ENCODE assay signal across 18 mouse cellular contexts in the genomic region with DNA sequence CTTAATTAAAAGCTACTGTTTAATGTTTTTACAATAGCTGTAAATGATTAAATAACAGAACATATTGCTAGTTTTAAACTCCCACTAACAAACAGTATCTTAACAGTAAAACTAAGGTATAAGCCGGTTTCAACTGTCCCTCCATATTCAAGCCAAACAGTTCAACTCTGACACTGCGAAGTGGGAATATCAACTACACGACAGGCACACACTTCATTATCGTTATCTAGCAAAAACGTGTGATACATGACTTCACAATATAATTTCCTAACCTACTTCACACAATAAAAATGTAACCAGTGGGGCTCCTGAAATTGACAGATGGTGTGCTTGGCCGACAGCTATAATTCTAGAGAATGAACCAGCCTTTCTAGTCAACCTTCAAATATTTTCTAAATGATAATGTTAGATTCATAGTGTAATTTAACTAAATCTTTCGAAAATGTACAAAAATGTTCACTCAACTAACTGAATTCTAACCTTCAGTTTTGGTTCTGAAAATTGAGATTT. TPM values are rescaled to one million over a fixed set of nuclear protein-coding genes. Genes with fewer than 3 reads are reported as not detected.
DNase-seq lines count a peak whose midpoint lies in the region; ATAC-seq and TF ChIP-seq lines count a peak whose summit lies in the region.
"Had no signal": no experiment of that assay in that cellular context is flagged by ENCODE, and none has a peak within 500 bp of the region (broad histone marks: within the 10 kb centered on the region; RNA-seq: fewer than 3 reads in every experiment).

No protein-coding gene starts in this region.

- no peak for TF ChIP-seq POLR2A in brain, embryonic 14.5 days (IDR thresholded peaks at IDR 0.05; ENCODE audit: borderline replicate concordance, extremely low read depth, insufficient read depth, insufficient read length, poor library complexity, severe bottlenecking)

- no peak for TF ChIP-seq CTCF in brain, embryonic 14.5 days (IDR thresholded peaks at IDR 0.05; ENCODE audit: borderline replicate concordance, extremely low read depth, insufficient read depth, insufficient read length)

- intact Hi-C loops in heart, postnatal 10 days (cut with DNase I) = no loop called here

- ATAC-seq in granulocyte monocyte progenitor cell, adult 5-6 weeks (replicated peaks; ENCODE audit: poor library complexity, severe bottlenecking) = no peak
- ATAC-seq: forebrain, postnatal 0 days; intestine, postnatal 0 days; liver, embryonic 12.5 days; midbrain, embryonic 15.5 days had no signal

- DNase-seq in heart, adult 11 months = peak; percentile 4
- DNase-seq in heart, postnatal 10 days = no peak
- peak; percentile 12 to 18 for DNase-seq in layer of hippocampus, postnatal 36 days
- no peak for DNase-seq in layer of hippocampus, adult 11-12 months (ENCODE audit: low spot score)
- DNase-seq in brain, embryonic 14.5 days (ENCODE audit: low read depth) = peak; percentile 21
- DNase-seq in cerebellum, adult 9-11 months = peak; percentile 40
- no peak for DNase-seq in urinary bladder, adult 2 months (ENCODE audit: low spot score)
- DNase-seq: adrenal gland, postnatal 25 days; forebrain, postnatal 0 days; gastrocnemius, postnatal 14 days; heart, adult 2 months; lung, postnatal 36 days; thymus, adult 2 months; thymus, postnatal 4 days had no signal

RNA-seq across cellular contexts. Expression of a gene that starts 27.7 kb away (rescaled TPM):
- total RNA-seq in heart, postnatal 10 days (2021) = 100 to 1,000 TPM; 180 to 183 TPM
- total RNA-seq in layer of hippocampus, postnatal 36 days (2021) = 100 to 1,000 TPM; 279 to 294 TPM
- polyA plus RNA-seq in brain, embryonic 14.5 days (2012; rRNA removed) = 64.3 and 92.9 TPM in 2 replicates
- total RNA-seq in granulocyte monocyte progenitor cell, adult 5-6 weeks (2014; fragmentation: Nextera tagmentation) = 35.5 and 75.7 TPM in 2 replicates
- total RNA-seq in granulocyte monocyte progenitor cell, adult 5-6 weeks (2017) = 18.5 and 31.9 TPM in 2 replicates
- 24.2 and 29.8 TPM in 2 replicates for polyA plus RNA-seq in urinary bladder, adult 2 months (2012; rRNA removed)

Comparison
In these comparisons a context has a peak if more than half of its experiments do, and no peak if none do; other contexts are left out.
1. DNase-seq: peak in heart, adult 11 months (single experiment), layer of hippocampus, postnatal 36 days (2 of 2), brain, embryonic 14.5 days (single experiment) and cerebellum, adult 9-11 months (single experiment); none in heart, postnatal 10 days (0 of 2), layer of hippocampus, adult 11-12 months (single experiment) and urinary bladder, adult 2 months (single experiment).